Mouse (Mus musculus) spleen, postnatal 14 days (tissue): ENCODE measurements at regions not wholly inside any gene's neighbourhood (a gene's known extent, or its start where the extent isn't known, plus 50 kb on each side); places are given as distances from the start of the nearest gene placed in this dataset.

Experiments
- DNase-seq, 2 experiments: peaks; one replicate each; pipeline ENCODE4 v3.0.0; 2021 to 2022; ENCODE audit warnings: low spot score in 2 of 2

DNA sequence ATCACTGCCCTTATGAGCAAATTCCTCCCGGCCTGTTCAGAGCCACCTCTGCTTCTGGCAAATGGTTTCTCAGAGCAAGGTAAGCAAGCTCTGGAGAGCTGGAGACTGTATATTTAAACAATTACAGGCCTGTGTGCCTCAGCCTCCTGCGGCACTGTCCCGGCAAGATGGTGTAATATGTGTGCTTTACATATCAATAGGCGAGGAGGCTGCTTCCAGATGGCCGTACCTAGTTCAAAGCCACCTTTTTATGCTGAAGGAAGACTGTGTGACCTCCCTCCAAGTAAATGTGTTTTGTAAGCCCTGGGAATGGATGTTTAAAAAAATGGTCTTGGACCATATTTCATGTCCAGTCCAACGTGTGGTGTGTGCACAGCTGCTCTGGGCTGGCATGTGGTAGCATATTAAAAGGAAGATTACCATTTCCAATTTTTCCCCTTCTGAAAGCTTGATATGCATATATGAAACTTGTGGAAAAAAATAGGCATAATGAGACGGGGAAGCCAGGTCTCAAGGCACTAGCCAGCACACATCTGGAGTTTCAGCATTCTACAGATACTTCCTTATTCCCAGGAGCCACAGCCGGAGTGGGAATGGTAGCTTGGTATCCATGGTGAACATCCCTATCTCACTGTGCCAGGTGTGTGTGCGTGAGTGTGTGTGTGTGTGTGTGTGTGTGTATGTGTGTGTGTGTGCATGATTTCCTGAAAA lies 717.6 kb upstream of the Car8 start:
- no peak for DNase-seq

GRCm38 (mm10) chr4:8955306-8955705 lies 716.5 kb upstream of the Car8 start:
- no peak for DNase-seq

DNA sequence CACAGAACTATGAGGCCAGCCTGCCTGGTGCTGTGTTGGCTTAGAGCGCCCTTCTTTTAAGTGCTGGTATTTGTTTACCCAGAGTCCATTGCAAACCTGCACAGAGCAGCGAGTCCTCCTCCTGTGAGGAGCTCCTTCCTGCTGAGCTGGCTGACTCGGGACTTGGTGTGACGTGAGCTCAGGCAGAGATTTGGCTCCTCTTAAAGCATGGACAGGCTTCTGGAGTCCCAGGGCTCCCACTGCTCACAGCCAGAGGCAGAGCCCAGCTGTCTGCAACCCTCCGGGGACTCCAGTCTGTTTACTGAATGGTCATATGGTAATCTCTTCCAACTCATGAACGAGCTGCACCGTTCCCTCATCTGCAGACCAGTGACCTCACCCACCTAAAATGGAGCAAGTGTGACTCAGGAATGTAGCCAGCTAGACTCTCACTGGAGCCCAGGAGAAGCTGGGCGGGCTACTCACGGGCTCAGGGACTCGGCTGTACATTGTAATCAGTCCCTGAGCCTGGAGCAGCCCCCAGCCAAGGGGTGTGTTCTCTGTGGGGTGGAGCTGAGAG lies 715.6 kb upstream of the Car8 start:
- DNase-seq, result no peak

DNA sequence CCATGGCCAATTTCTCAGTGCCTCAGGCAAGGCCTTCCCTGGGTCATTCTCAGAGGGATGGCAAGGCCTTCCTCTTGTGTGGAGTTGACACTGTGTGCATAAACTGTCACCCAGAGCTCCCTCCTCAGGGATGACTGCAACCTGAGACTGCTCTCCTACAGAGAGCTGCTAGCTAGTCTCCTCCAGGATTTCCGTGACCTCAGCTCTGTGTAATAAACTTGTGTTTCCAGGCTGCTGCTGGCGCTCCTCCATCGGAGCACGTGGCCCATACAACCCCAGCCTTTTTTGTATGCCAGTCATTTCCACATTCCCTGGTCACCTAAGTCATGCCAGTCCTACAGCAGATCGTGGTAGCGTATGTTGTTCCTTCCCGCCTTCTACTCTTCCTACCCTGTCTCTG lies 714.3 kb upstream of the Car8 start:
- DNase-seq, result no peak

- DNase-seq, result no peak
These were observed 711.1 kb upstream of the Car8 start for GRCm38 (mm10) chr4:8949951-8950350.

- DNase-seq, result no peak
These were observed 710.7 kb upstream of the Car8 start for GRCm38 (mm10) chr4:8949537-8949936.

DNA sequence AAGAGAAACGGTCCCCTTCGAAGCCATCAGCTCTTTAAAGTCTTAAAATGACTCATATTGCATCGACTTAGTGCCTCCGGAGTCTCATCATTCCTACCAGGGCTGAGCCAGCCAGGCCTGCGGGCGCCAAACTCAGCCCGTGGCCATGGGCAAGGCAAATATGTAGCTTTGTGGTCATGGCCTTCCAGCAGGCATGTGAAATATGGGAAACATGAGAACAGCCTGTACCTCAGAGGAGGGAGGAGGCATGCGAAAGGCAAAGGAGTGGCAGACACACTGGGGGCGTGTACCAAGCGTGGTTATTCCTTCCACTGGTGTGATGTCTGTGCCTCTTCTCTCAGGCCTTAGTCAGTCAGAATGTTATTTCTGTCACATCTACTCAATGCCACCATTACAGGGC lies 706.3 kb upstream of the Car8 start:
- no peak for DNase-seq

DNA sequence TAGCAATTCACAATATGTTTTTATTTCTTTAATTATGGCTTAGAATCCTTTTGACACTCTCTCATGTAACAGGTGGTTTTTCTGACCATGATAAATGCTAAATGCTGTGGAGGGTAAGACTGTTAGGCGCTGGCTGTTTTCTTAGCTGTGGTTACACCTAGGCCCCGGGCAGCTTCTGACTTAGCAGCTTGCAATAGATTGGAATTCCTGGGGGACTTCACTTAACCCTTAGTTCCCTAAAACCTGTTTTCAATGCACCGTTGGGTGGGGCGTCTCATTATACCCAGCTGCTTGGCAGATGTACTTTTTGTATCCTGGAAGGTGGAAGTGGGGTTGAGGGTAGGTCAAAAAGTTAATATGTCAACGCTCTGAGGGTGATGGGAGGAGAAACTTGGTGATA lies 704.2 kb upstream of the Car8 start:
- no peak for DNase-seq

DNA sequence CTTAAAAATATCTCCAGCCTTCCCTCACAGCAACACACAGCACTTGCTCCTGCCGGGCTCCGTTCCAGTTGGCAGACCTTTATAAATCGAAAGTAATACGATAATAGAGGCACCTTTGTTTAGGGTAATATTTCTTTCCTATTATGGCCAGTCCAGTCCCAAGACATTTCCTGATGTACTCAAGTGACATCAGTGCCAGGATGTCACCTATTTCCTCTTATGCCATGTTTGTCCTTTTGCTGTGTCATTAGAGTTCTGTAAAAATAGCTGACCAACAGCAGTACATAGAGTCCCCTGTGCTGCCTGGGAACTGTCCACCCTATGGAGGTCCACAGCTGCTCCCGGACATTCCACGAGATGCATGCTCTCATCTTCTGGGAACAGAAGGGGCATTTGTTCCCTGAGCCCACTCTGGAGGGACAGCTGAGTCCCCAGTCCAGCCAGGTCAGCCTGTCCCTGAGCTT lies 700.1 kb upstream of the Car8 start:
- DNase-seq, result no peak

- no peak for DNase-seq
These were observed 697.1 kb upstream of the Car8 start for GRCm38 (mm10) chr4:8935899-8936298.

GRCm38 (mm10) chr4:8934541-8934940 lies 695.7 kb upstream of the Car8 start:
- DNase-seq, result no peak

DNA sequence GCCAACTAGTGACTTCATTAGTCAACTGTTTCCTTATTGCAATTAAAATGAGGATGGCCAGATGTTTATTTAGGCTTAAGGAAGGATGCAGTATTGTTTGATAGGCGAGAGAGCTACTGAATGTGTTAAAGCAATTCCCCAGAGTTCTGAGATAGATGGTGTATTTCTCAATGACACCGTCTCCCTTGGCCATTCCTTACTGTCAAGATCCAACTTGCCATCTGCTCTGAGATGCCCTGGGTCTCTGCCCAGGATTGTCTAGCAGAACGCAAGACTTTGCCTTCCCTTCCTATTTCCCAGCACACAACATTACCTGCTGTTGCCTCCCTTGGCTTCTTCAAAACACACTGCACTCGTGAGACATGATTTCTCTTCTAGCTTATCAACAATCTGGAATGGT lies 690.5 kb upstream of the Car8 start:
- DNase-seq, result no peak

DNA sequence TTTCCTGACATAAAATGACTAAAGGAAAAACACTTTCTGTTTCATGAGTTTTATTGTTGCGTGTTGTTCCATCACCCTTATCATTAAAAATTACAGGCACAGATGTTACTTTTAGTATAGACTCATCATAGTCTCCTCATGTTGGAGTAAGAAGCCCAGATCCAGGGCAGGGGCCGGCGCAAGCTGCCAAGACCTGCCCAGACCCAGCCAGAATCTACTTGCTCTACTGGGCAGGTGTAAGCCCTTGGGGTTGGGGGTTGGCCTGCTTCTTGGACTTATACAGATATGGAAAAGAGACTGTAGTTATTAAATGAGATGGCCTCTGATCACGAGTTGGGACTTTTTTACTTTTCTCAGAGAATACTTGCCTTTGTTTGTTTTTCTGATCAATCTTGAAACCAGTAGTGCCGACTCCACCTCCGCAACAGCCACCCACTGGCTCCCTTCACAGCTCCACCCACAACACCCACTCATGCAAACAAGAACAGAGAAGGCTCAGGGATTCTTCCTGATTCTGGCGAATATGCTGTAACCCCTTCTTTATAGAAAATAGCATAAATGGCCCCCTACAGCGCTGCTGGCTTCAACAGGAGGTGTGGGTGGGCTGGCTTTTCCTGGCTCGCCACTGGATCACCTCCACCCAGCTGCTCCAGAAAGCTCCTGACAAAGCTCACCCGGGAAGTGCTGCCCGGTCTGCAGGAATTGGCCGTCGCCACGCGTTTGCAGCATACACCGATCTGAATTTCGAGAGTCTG lies 689.9 kb upstream of the Car8 start:
- DNase-seq, result no peak

DNA sequence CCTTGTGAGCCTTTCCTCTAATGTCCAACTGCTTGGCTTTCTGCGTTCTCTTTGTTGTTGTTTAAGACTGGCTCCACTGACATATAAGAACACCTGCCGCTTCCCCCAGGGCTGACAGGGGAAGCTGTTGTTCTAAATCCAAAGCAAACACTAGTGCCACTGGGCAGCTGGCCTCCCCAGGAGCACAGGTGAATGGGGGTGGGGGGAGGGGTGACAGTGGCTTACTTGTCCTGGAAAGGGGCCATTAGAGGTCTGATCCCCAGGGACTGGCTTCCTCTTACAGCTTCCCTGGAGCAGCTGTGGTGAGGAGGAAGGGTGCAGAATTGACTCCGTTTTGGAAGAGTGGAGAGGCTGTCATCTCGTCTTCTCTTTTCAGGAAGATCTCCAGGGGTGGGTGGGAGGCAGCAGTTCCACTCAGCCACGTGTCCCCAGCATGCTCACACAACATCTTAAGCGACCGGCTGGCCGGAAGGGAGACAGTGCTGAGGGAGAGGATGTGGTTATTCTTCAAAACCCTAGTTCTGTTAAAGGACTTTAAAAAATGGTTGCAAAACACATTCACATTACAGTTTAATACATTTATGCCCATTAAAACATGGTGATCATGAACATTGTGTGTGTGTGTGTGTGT lies 688.5 kb upstream of the Car8 start:
- DNase-seq, result no peak

GRCm38 (mm10) chr4:8926642-8927275 lies 687.9 kb upstream of the Car8 start:
- DNase-seq, result no peak

DNA sequence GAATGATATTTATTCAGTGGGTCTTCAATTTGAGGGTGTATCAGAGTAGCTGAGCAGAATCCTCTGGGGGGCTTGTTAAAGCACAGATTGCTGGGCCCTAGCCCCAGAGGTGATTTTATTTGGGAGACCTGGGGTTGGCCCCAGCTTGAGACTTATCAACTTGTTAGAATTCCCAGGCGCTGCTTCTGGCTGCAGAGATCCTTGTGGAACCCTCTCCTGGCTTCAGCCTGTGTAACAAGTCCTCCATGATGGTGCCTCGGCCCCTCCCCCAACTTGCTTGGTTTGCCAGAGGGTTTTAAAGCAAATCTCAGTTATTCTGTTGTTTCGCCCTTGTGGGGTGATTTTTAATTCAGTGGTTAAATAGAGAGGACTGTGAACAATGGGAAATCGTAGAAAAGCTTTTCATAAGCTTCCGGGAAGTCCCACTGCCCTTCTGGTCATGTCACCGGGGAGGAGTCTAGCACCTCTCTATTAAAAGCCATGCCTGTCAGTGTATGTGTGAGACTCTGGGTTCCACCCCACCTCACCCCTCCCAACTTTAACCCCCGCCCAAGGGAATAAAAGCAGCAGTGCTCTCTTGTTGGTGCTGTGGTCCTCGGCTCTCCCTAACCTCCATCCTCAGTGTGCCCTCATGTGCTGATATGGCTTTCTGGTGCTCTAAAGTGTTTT lies 684.0 kb upstream of the Car8 start:
- no peak for DNase-seq

GRCm38 (mm10) chr4:8921477-8922385 lies 682.9 kb upstream of the Car8 start:
- DNase-seq, result no peak

DNA sequence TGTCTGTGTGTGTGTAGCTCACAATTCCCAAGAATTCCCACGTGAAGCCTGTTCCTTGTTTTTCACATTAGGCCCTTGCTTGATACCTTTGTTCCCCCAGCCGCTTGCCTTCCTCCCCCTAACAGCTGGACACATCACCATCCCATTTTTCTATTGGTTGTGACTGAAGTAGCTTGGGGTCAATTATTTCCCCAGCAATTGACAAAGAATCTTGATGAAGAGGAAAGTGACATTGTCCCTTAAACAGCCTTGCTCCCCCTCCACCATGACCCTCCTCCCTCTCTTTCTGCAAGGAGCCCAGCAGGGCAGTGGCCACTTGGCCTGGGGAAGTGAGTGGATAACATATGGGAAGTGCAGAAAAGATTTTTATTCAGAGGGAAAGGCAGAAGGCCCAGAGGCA lies 681.5 kb upstream of the Car8 start:
- no peak for DNase-seq

GRCm38 (mm10) chr4:8919366-8919984 lies 680.6 kb upstream of the Car8 start:
- no peak for DNase-seq
